Mouse (Mus musculus): ENCODE measurements at regions not wholly inside any gene's neighbourhood (a gene's known extent, or its start where the extent isn't known, plus 50 kb on each side); places are given as distances from the start of the nearest gene placed in this dataset.

DNA sequence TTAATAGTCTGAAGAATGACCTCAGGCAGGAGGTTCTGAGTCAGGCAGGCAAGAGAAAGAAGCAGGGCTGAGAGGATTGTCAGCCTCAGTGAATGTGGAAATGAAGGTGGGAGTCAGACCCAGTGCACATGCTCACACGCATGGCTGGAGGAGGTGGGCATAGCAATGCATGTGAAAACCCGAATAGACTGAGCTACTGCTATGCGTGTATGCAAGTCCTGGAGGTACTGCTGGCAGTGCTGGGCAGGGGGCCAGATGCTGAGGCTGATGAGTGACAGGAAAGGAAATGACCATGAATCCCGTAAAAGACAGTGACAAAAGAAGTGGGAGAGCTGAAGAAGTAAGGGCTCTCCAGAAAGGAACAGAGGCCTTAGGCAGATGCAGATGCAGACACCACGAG lies 50.3 kb upstream of the Armc3 start:
- DNase-seq (ENCODE audit: inconsistent age in 2 of 2, low spot score in 1 of 2), result peak; percentile 30 to 75

Data from adrenal gland, adult (tissue).